Mouse (Mus musculus) heart, postnatal 10 days (tissue): ENCODE data around the gene Arid1a. TPM values are rescaled to one million over a fixed set of nuclear protein-coding genes. Genes with fewer than 3 reads are reported as not detected.

Source experiments
- DNase-seq, 2 experiments: peaks; one replicate each; pipeline ENCODE4 v3.0.0; 2021
- intact Hi-C: fragments of 180-260 bp; cut with DNase I; formaldehyde crosslinking; loops from one replicate; pipeline ENCODE4 v1.15.1; 2025
- total RNA-seq, 2 experiments: library from RNA; stranded (reverse); gene quantifications; 2 replicates each; pipeline ENCODE4 v1.2.3; 2021

Arid1a gene
- total RNA-seq, 2 experiments from 2014 or later, result 55.3 to 61.9 TPM

DNA sequence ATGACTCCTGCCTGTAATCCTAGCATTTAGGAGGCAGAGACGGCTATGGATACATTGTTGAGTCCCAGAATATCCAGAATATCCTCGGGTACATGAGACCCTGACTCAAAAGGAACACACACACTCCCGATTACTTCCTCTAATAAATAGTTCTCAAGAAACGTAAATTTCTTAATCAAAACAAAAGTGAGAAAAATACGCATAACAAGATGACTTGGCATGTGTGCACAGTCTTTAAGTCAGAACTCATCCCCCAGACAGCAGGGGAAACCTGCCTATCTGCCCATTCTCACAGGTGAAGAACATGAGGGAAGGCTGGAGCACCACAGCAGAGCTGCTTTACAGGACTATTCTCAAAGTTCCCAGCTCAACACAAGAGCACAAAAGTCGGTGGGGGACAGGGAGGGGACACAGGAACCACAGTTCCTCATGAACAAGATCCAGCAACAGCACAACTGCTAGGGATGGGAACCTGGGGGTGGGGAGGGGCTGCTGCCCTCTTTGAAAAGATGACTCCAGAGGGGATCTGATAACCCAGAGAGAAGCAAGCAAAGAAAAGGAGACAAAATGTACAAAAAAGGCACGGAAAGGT, 6.3 kb downstream of the Arid1a start:
- intact Hi-C loops, result loop anchor here (2.0 to 5.0 kb wide), 3 partner anchors 19 to 63 kb away; no protein-coding TSS in a partner anchor
- no peak for DNase-seq

DNA sequence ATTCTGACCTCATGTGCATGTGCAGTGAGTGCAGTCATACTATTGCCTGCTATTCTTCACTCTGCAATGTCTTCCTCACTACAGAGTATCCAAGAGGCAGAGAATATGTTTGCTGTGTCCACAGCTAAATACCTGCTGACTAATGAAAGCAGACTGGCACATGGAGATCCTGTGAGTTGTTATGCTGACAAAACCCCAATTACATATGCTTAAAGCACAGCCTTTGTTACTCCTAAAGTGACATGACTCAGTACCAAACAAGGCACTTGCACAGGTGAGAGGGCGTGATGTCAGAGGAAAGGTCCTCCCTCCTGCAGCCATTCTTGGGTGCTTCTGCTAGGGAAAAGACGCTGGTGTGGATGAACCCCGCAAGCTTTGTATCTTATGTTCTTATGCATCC, 21.3 kb downstream of the Arid1a start:
- DNase-seq, result no peak
- intact Hi-C loops, result no loop called here

- no peak for DNase-seq
These were observed 26.4 kb downstream of the Arid1a start for GRCm38 (mm10) chr4:133730122-133730521.

DNA sequence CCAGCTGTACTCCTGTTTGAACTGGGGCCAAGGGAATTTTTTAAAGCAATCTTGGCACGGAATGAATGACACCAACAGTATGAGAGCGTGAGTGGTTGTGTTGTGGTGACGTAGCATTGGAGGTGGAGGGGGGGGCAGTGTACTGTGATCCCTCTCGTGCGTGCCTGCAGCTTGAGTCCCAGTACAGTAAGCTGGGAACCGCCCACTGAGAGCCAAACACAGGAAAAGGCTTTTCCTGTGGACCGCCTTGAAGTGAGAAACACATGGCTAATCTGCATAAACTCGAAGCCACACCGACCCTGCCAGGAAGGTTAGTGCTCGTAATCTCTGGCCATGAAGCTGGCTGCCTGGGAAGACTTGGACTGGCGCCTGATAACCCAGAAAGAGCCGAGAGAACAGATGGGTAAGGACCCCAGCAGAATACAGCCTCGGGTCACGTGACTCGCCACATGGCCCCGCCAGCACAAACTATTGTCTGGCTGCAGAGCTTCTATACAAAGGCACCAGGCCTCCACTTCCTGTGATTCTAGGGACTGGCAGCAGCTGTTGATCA, 27.0 kb downstream of the Arid1a start:
- peak; percentile 92 to 93 for DNase-seq
- intact Hi-C loops, result loop anchor here (2.0 kb wide), 2 partner anchors 21 to 23 kb away; no protein-coding TSS in a partner anchor

More at GRCm38 (mm10) chr4:133730122-133730521, 26.4 kb downstream of the Arid1a start:
- intact Hi-C loops, result loop anchor here (2.0 kb wide), 1 partner anchor 21 kb away; no protein-coding TSS in a partner anchor

DNA sequence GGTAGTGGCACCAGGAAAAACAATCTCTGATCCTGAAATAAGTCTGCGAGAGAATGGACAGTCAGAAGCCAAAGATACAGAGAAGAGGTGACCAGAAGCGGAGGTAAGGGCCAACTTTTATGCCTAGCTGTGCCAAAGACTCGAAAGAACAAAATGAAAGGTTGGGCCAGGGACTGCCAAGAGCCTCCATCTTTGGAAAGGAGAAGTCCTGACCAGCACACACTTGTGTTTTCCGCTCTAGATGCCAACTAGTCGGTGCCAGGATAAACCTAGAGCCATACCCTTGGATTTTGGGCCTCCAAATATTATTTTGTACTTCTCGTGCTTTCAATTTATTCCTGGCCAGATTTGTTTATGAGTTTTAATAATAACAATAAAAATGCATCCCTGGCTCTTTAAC, 27.6 kb downstream of the Arid1a start:
- DNase-seq, result peak; percentile 43 to 50

DNA sequence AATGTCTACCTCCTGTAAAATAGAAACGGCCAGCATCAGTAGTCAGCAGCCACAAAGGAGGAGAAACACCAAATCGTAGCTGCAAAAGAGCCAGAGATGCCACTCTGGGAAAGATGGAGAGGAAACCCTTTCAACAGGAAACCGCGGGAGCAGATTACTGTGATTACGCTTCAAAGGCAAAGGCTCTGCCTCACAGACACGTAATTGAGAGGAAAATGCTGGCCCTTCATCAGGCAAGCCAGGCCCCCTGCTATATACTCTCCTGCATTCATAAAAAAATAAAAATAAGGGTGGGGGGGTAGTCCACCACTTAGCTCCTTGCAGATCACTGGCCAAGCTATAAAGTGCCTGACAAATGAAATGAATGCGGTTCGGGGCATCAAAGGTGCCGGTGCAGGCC, 28.3 kb downstream of the Arid1a start:
- intact Hi-C loops, result loop anchor here (2.0 kb wide), 1 partner anchor 21 kb away; no protein-coding TSS in a partner anchor
- no peak for DNase-seq

More for the DNA sequence above, 27.6 kb downstream of the Arid1a start:
- intact Hi-C loops, result loop anchor here (2.0 kb wide), 1 partner anchor 22 kb away; no protein-coding TSS in a partner anchor

GRCm38 (mm10) chr4:133725706-133726105, 30.9 kb downstream of the Arid1a start:
- DNase-seq, result no peak
- intact Hi-C loops, result no loop called here

DNA sequence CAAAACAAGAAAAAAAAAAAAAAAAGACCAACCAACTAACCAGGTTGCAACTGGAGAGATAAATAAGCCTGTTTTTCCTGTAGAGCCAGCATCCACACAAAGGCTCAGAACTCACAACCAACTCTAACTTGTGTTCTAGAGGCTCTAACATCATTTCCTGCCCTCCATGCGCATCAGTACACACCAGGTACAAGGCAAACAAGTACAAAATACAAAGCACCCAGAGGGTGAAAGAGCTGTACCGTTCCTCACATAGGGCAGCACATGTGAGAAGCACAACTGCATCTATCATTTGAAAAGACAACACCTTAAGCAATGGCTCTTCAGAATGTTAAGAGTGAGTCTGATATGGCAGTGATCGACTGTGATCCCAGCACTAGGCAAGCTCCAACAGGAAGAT, 36.8 kb downstream of the Arid1a start:
- intact Hi-C loops, result no loop called here
- no peak for DNase-seq

GRCm38 (mm10) chr4:133712755-133713154, 43.8 kb downstream of the Arid1a start:
- intact Hi-C loops, result no loop called here
- DNase-seq, result no peak

DNA sequence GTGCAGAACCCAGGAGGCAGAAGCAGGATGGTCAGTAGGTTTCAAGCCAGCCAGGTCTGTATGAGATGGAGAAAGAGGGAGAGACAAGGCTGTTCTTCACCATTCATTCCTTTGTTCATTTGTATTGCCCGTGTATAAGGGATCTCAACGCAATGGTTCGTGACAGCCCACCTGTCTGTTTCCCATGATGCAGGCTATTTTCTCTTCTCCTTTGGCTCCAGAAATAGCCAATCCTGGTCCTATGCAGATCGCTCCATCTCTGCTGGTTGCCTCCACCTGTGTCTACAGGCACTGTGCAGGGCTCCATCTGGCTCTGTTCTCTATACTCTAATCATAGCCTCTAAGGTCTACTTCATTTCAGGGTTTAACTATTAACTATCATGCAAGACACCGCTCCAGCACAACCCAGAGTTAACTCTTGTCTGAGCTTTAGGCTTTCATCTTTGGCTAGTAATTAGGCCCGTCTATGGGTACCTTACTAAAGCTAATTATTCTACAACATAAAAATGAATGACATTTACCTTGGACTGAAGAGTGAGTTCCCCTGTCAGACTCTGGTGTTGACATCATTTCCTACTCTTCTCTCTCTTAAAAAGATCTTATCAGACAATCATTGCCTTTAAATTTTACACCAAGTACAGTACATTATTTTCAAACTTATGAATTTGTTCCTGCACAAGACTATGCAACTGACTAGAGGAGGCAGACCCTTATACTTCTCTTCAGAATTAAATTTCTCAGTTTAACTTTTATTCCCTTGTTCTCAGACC, 45.1 kb downstream of the Arid1a start:
- DNase-seq, result no peak
- intact Hi-C loops, result no loop called here

DNA sequence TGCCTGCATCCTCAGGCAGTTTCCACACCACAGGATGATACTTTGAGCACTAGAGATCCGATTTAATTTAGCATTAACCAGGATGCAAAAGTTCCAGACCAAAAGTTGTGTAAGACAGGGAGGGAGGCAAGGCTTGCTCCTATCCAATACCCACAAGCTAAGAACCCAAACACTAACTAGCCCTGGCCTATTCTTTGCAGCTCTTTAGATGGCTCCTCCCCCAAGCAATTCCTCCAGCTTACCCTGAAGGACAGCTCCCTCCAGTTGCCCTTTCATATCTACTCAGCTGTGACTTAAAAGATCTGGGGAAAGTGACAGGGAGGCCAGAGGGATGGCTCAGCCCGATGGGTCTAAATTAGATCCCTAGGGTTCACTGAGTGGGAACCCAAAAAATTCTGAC, 47.2 kb downstream of the Arid1a start:
- intact Hi-C loops, result no loop called here
- DNase-seq, result no peak

DNA sequence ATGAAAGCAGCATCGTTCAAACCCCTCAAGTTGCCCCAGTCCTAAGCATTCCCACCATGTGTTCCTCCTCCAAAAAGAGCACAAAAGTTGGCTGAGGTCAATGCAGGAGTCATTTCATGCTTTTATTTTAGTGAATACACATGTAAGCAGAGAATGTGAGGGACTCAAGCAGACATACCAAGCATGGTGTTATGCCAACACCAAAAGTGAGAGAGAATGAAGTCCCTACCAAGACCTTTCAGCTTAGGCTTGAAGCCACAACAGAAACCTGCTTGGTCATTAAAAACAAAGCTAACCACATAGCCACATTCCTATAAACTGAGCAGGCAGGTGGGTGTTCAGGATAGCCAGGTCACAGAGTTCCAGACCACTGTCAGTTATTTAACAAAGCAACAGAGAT, 49.1 kb downstream of the Arid1a start:
- intact Hi-C loops, result loop anchor here (2.0 kb wide), 2 partner anchors 21 to 43 kb away; no protein-coding TSS in a partner anchor

GRCm38 (mm10) chr4:133706956-133707355, 49.6 kb downstream of the Arid1a start:
- intact Hi-C loops, result loop anchor here (2.0 kb wide), 2 partner anchors 22 to 44 kb away; no protein-coding TSS in a partner anchor
- peak; percentile 82 to 83 for DNase-seq

More for the DNA sequence above, 49.1 kb downstream of the Arid1a start:
- no peak for DNase-seq

- intact Hi-C loops, result loop anchor here (2.0 kb wide), 1 partner anchor 30 kb away; no protein-coding TSS in a partner anchor
- DNase-seq, result no peak
These were observed 51.5 kb downstream of the Arid1a start for GRCm38 (mm10) chr4:133705062-133705461.

GRCm38 (mm10) chr4:133700905-133701368, 55.6 kb downstream of the Arid1a start:
- peak; percentile 90 to 91 for DNase-seq
- intact Hi-C loops, result no loop called here

- intact Hi-C loops, result no loop called here
- no peak for DNase-seq
These were observed 61.2 kb downstream of the Arid1a start for GRCm38 (mm10) chr4:133695363-133695762.

- peak; percentile 63 to 68 for DNase-seq
- intact Hi-C loops, result no loop called here
These were observed 66.3 kb downstream of the Arid1a start for GRCm38 (mm10) chr4:133690252-133690651.

DNA sequence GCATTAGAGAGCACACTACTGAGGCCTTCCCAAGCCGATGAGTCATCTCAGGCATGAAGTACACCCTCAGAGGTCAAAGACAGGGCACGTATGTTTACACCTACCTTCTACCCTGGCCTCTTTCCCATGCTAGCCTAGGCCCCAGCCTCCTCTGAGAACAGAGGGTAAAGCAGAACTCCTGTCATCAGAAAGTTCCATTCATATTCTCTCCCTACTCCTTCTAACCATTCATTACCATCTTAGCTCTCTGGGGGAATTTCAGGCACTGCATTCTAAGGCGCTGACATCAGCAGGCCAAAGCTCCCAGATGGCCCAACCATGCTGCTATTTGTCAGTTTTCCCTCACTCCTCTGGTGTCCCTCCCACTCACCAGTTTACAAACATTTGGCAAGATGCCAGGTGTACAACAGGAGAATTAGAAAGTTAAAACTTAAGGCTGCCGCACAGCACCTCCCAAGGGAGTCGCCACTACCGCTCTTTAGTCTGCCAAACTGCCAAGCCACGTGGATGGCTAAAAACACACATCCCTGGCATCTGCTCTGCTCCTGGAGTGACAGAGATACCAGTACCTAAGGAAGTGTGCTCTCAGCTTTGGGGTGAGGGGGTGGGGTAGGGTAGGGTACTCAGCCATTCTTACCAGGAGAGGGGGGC, 68.0 kb downstream of the Arid1a start:
- intact Hi-C loops, result loop anchor here (5.0 kb wide), 1 partner anchor 64 kb away; no protein-coding TSS in a partner anchor
- DNase-seq, result peak; percentile 56 to 70

GRCm38 (mm10) chr4:133687126-133687525, 69.4 kb downstream of the Arid1a start:
- intact Hi-C loops, result loop anchor here (5.0 kb wide), 1 partner anchor 65 kb away; no protein-coding TSS in a partner anchor
- DNase-seq, result no peak

GRCm38 (mm10) chr4:133686512-133686911, 70.1 kb downstream of the Arid1a start:
- intact Hi-C loops, result loop anchor here (5.0 kb wide), 1 partner anchor 66 kb away; no protein-coding TSS in a partner anchor
- no peak for DNase-seq
